Mouse (Mus musculus): ENCODE measurements around the gene Xrcc6. TPM values are rescaled to one million over a fixed set of nuclear protein-coding genes. Genes with fewer than 3 reads are reported as not detected.

Gene Xrcc6
- polyA plus RNA-seq, 1 experiment from 2014 or later = 104 TPM

- H3K9me3 ChIP-seq = no peaks in the 10 kb centered on the region
- H3K4me1 ChIP-seq = peaks cover 29% of the 10 kb centered on the region
- WGBS = 19% methylated on average over 9 of the region's 9 CpGs
- H3K36me3 ChIP-seq (replicated peaks) = peaks cover 17% of the 10 kb centered on the region
- DNase-seq (ENCODE audit: low spot score) = no peak
- H3K27ac ChIP-seq (replicated peaks) = 0 out of 2 replicates have a peak overlapping the region, but pooled peaks have one; percentile 89
- H3K27me3 ChIP-seq (replicated peaks; ENCODE audit: low read depth, poor library complexity, severe bottlenecking) = no peaks in the 10 kb centered on the region
- H3K4me3 ChIP-seq = peak overlapping the region; percentile 98
Observed at GRCm38 (mm10) chr15:82014745-82015391, 27.2 kb downstream of the Xrcc6 start.

GRCm38 (mm10) chr15:82015392-82016100, 27.9 kb downstream of the Xrcc6 start:
- H3K4me3 ChIP-seq = peak overlapping the region; percentile 98
- under 1% methylated on average over 39 of the region's 39 CpGs for WGBS
- peaks cover 29% of the 10 kb centered on the region for H3K4me1 ChIP-seq
- no peaks in the 10 kb centered on the region for H3K9me3 ChIP-seq
- peaks cover 23% of the 10 kb centered on the region for H3K36me3 ChIP-seq (replicated peaks)
- H3K27ac ChIP-seq (replicated peaks) = peak overlapping the region; percentile 89
- no peaks in the 10 kb centered on the region for H3K27me3 ChIP-seq (replicated peaks; ENCODE audit: low read depth, poor library complexity, severe bottlenecking)
- DNase-seq (ENCODE audit: low spot score) = peak; percentile 49

GRCm38 (mm10) chr15:82016101-82016808, 28.6 kb downstream of the Xrcc6 start:
- no peaks in the 10 kb centered on the region for H3K9me3 ChIP-seq
- H3K36me3 ChIP-seq (replicated peaks) = peaks cover 30% of the 10 kb centered on the region
- peak overlapping the region; percentile 98 for H3K4me3 ChIP-seq
- WGBS = under 1% methylated on average over 53 of the region's 53 CpGs
- DNase-seq (ENCODE audit: low spot score) = peak; percentile 99
- peaks cover 23% of the 10 kb centered on the region for H3K4me1 ChIP-seq
- no peaks in the 10 kb centered on the region for H3K27me3 ChIP-seq (replicated peaks; ENCODE audit: low read depth, poor library complexity, severe bottlenecking)
- H3K27ac ChIP-seq (replicated peaks) = peak overlapping the region; percentile 89

- H3K27me3 ChIP-seq (replicated peaks; ENCODE audit: low read depth, poor library complexity, severe bottlenecking) = no peaks in the 10 kb centered on the region
- peak overlapping the region; percentile 98 for H3K4me3 ChIP-seq
- peak overlapping the region; percentile 89 for H3K27ac ChIP-seq (replicated peaks)
- H3K9me3 ChIP-seq = no peaks in the 10 kb centered on the region
- WGBS = 22% methylated on average over 6 of the region's 6 CpGs
- no peak for DNase-seq (ENCODE audit: low spot score)
- H3K36me3 ChIP-seq (replicated peaks) = peaks cover 35% of the 10 kb centered on the region
- peaks cover 23% of the 10 kb centered on the region for H3K4me1 ChIP-seq
Observed at GRCm38 (mm10) chr15:82016830-82017229, 29.2 kb downstream of the Xrcc6 start.

GRCm38 (mm10) chr15:82017461-82017860, 29.8 kb downstream of the Xrcc6 start:
- no peak for DNase-seq (ENCODE audit: low spot score)
- H3K4me1 ChIP-seq = peaks cover 23% of the 10 kb centered on the region
- H3K36me3 ChIP-seq (replicated peaks) = peaks cover 38% of the 10 kb centered on the region
- H3K27me3 ChIP-seq (replicated peaks; ENCODE audit: low read depth, poor library complexity, severe bottlenecking) = no peaks in the 10 kb centered on the region
- H3K4me3 ChIP-seq = peak overlapping the region; percentile 98; the same call in 1 of the 2 replicates
- no peaks in the 10 kb centered on the region for H3K9me3 ChIP-seq
- no peak overlapping the region for H3K27ac ChIP-seq (replicated peaks)
- WGBS = 82% methylated on average over 4 of the region's 4 CpGs

GRCm38 (mm10) chr15:82019288-82019687, 31.7 kb downstream of the Xrcc6 start:
- DNase-seq (ENCODE audit: low spot score) = no peak
- Histone ChIP-seq H3K27ac (replicated peaks) (no peak overlapping the region), H3K36me3 (replicated peaks) (peaks cover 56% of the 10 kb centered on the region), H3K27me3 (replicated peaks; ENCODE audit: low read depth, poor library complexity, severe bottlenecking) (no peaks in the 10 kb centered on the region), H3K4me3 (no peak overlapping the region), H3K9me3 (no peaks in the 10 kb centered on the region), H3K4me1 (peaks cover 23% of the 10 kb centered on the region)
- 76% methylated on average over 3 of the region's 3 CpGs for whole genome bisulfite sequencing

- Histone ChIP-seq H3K27me3 (replicated peaks; ENCODE audit: low read depth, poor library complexity, severe bottlenecking) (no peaks in the 10 kb centered on the region), H3K27ac (replicated peaks) (no peak overlapping the region), H3K9me3 (no peaks in the 10 kb centered on the region), H3K36me3 (replicated peaks) (peaks cover 89% of the 10 kb centered on the region), H3K4me1 (no peaks in the 10 kb centered on the region), H3K4me3 (no peak overlapping the region)
- 88% methylated on average over 13 of the region's 13 CpGs for WGBS
- DNase-seq (ENCODE audit: low spot score) = no peak
Observed at GRCm38 (mm10) chr15:82022535-82023088, 35.0 kb downstream of the Xrcc6 start.

GRCm38 (mm10) chr15:82023965-82024635, 36.5 kb downstream of the Xrcc6 start:
- no peak overlapping the region for H3K4me3 ChIP-seq
- peaks cover 99% of the 10 kb centered on the region for H3K36me3 ChIP-seq (replicated peaks)
- DNase-seq (ENCODE audit: low spot score) = no peak
- H3K27me3 ChIP-seq (replicated peaks; ENCODE audit: low read depth, poor library complexity, severe bottlenecking) = no peaks in the 10 kb centered on the region
- H3K9me3 ChIP-seq = no peaks in the 10 kb centered on the region
- 90% methylated on average over 6 of the region's 6 CpGs for WGBS
- no peak overlapping the region for H3K27ac ChIP-seq (replicated peaks)
- H3K4me1 ChIP-seq = no peaks in the 10 kb centered on the region

- no peak for DNase-seq (ENCODE audit: low spot score)
- Histone ChIP-seq H3K27me3 (replicated peaks; ENCODE audit: low read depth, poor library complexity, severe bottlenecking) (no peaks in the 10 kb centered on the region), H3K27ac (replicated peaks) (no peak overlapping the region), H3K36me3 (replicated peaks) (peaks cover 100% of the 10 kb centered on the region), H3K4me1 (no peaks in the 10 kb centered on the region), H3K4me3 (no peak overlapping the region), H3K9me3 (no peaks in the 10 kb centered on the region)
- WGBS = 94% methylated on average over 7 of the region's 7 CpGs
Observed at GRCm38 (mm10) chr15:82027276-82027675, 39.6 kb downstream of the Xrcc6 start.

GRCm38 (mm10) chr15:82027726-82028125, 40.1 kb downstream of the Xrcc6 start:
- WGBS = 91% methylated on average over 7 of the region's 7 CpGs
- no peak overlapping the region for H3K4me3 ChIP-seq
- peaks cover 99% of the 10 kb centered on the region for H3K36me3 ChIP-seq (replicated peaks)
- H3K4me1 ChIP-seq = no peaks in the 10 kb centered on the region
- no peaks in the 10 kb centered on the region for H3K9me3 ChIP-seq
- H3K27me3 ChIP-seq (replicated peaks; ENCODE audit: low read depth, poor library complexity, severe bottlenecking) = no peaks in the 10 kb centered on the region
- no peak for DNase-seq (ENCODE audit: low spot score)
- H3K27ac ChIP-seq (replicated peaks) = no peak overlapping the region

GRCm38 (mm10) chr15:82032386-82032785, 44.8 kb downstream of the Xrcc6 start:
- H3K4me1 ChIP-seq = no peaks in the 10 kb centered on the region
- WGBS = 89% methylated on average over 7 of the region's 7 CpGs
- H3K27me3 ChIP-seq (replicated peaks; ENCODE audit: low read depth, poor library complexity, severe bottlenecking) = no peaks in the 10 kb centered on the region
- DNase-seq (ENCODE audit: low spot score) = no peak
- no peak overlapping the region for H3K4me3 ChIP-seq
- no peak overlapping the region for H3K27ac ChIP-seq (replicated peaks)
- H3K9me3 ChIP-seq = no peaks in the 10 kb centered on the region
- H3K36me3 ChIP-seq (replicated peaks) = peaks cover 97% of the 10 kb centered on the region

GRCm38 (mm10) chr15:82033762-82034161, 46.1 kb downstream of the Xrcc6 start, which contains the start of gene Desi1:
TSS of gene Desi1 (minus strand) at chr15:82033862.
- no peak within 1 kb of the TSS for H3K27ac ChIP-seq (replicated peaks)
- 94% methylated on average over 4 of the region's 4 CpGs for WGBS
- H3K9me3 ChIP-seq = no peaks in the 10 kb centered on the region
- no peak for DNase-seq (ENCODE audit: low spot score)
- H3K4me1 ChIP-seq = no peaks in the 10 kb centered on the region
- H3K27me3 ChIP-seq (replicated peaks; ENCODE audit: low read depth, poor library complexity, severe bottlenecking) = no peaks in the 10 kb centered on the region
- no peak within 1 kb of the TSS for H3K4me3 ChIP-seq
- H3K36me3 ChIP-seq (replicated peaks) = peaks cover 97% of the 10 kb centered on the region

Measured in embryonic facial prominence, embryonic 10.5 days (tissue).